Mouse (Mus musculus) midbrain, embryonic 11.5 days (tissue): ENCODE results near the gene Stim2. TPM values are rescaled to one million over a fixed set of nuclear protein-coding genes. Genes with fewer than 3 reads are reported as not detected.
A peak's percentile ranks its signal among the peaks of the same experiment; 100 is the strongest.

Experiments used
- ATAC-seq: fragments of 200-750 bp; cut with Nextera tagmentation; 2 replicates; pipeline ENCODE4 v1.8.0; 2017; ENCODE audit warnings: moderate TSS enrichment, moderate library complexity; ENCODE audit not compliant: low FRiP score
- DNase-seq: peaks from one replicate; pipeline ENCODE4 v3.0.0; 2015; ENCODE audit warnings: low spot score; ENCODE audit errors: missing footprints
- H3K27ac ChIP-seq: fragments of 300-500 bp; sonication (generic); 2 replicates; pipeline ENCODE4 v1.5.1; 2014; ENCODE audit warnings: low read depth, low read length
- H3K27me3 ChIP-seq: fragments of 300-500 bp; sonication (generic); 2 replicates; pipeline ENCODE4 v1.6.1; 2014; ENCODE audit warnings: mild to moderate bottlenecking, low read length, moderate library complexity, mixed read lengths; ENCODE audit not compliant: control insufficient read depth, insufficient read depth
- H3K36me3 ChIP-seq: fragments of 300-500 bp; sonication (generic); 2 replicates; pipeline ENCODE4 v1.6.1; 2014; ENCODE audit warnings: mild to moderate bottlenecking, low read length, moderate library complexity, mixed read lengths; ENCODE audit not compliant: control insufficient read depth, insufficient read depth
- H3K4me1 ChIP-seq: fragments of 300-500 bp; sonication (generic); 2 replicates; pipeline ENCODE4 v1.6.1; 2014; ENCODE audit warnings: low read length; ENCODE audit not compliant: control insufficient read depth, insufficient read depth
- H3K4me2 ChIP-seq: fragments of 300-500 bp; sonication (generic); 2 replicates; pipeline ENCODE4 v1.6.1; 2014; ENCODE audit warnings: mild to moderate bottlenecking, moderate library complexity
- H3K4me3 ChIP-seq: fragments of 300-500 bp; sonication (generic); 2 replicates; pipeline ENCODE4 v1.5.1; 2014; ENCODE audit warnings: low read depth, low read length
- H3K9ac ChIP-seq: fragments of 300-500 bp; sonication (generic); 2 replicates; pipeline ENCODE4 v1.6.1; 2014; ENCODE audit warnings: low read length
- H3K9me3 ChIP-seq: fragments of 300-500 bp; sonication (generic); 2 replicates; pipeline ENCODE4 v1.6.1; 2016; ENCODE audit warnings: low read length; ENCODE audit not compliant: control insufficient read depth
- WGBS: fragments of 180-500 bp; shearing (Covaris S2); extraction: QIAGEN DNeasy Blood & Tissue Kit; methylation state at CpG from one replicate; pipeline ENCODE4 v1.1.7; 2014; 5-methylcytosine and 5-hydroxymethylcytosine counted together
- polyA plus RNA-seq: library from polyadenylated mRNA; unstranded; fragments of >200 nt; fragmentation: Nextera tagmentation; extraction: Ambion mirVana; gene quantifications from 2 replicates; pipeline ENCODE4 v1.2.1, GENCODE M21; 2014

Gene Stim2
- polyA plus RNA-seq, 1 experiment from 2014 or later, result 23.1 TPM

- H3K9me3 ChIP-seq, result no peaks in the 10 kb centered on the region
- H3K4me2 ChIP-seq, result no peak overlapping the region
- 93% methylated on average over 3 of the region's 3 CpGs for WGBS
- ATAC-seq (no peak), DNase-seq (no peak)
- H3K27ac ChIP-seq, result no peak overlapping the region
- no peak overlapping the region for H3K9ac ChIP-seq
- H3K4me3 ChIP-seq, result no peak overlapping the region
- H3K27me3 ChIP-seq, result no peaks in the 10 kb centered on the region
- H3K36me3 ChIP-seq, result no peaks in the 10 kb centered on the region
- H3K4me1 ChIP-seq, result no peaks in the 10 kb centered on the region
Measured at GRCm38 (mm10) chr5:53985632-53986031, 12.7 kb upstream of the Stim2 start.

GRCm38 (mm10) chr5:53987496-53987895 lies 10.8 kb upstream of the Stim2 start:
- Histone ChIP-seq H3K9ac (no peak overlapping the region), H3K36me3 (no peaks in the 10 kb centered on the region), H3K4me1 (no peaks in the 10 kb centered on the region), H3K27me3 (no peaks in the 10 kb centered on the region), H3K27ac (no peak overlapping the region), H3K4me3 (no peak overlapping the region), H3K4me2 (no peak overlapping the region), H3K9me3 (no peaks in the 10 kb centered on the region)
- no peak for ATAC-seq
- DNase-seq, result no peak
- 78% methylated on average over 1 of the region's 1 CpGs for WGBS

DNA sequence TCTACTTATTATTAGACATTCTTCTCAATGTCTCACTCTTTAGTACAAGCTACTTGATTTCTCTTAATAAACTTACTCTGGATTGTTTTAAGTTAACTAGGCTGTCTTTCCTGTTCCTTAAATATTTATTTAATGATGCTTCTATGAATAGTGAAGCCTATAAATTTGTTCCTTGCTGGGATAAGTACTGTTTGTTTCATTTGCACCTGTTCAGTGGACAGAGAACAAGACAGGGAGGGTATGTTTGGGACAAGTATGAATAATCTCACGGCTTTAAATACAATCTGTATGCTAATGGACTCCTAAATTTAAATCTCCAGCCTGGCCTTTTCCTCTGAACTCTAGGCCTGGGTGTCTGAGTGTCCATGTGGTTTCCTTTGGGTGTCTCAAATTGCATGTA lies 10.2 kb upstream of the Stim2 start:
- Histone ChIP-seq H3K27me3 (no peaks in the 10 kb centered on the region), H3K4me2 (no peak overlapping the region), H3K4me1 (no peaks in the 10 kb centered on the region), H3K9me3 (no peaks in the 10 kb centered on the region), H3K36me3 (no peaks in the 10 kb centered on the region), H3K9ac (no peak overlapping the region), H3K4me3 (no peak overlapping the region), H3K27ac (no peak overlapping the region)
- WGBS, result 66% methylated on average over 1 of the region's 1 CpGs
- DNase-seq (no peak), ATAC-seq (no peak)

DNA sequence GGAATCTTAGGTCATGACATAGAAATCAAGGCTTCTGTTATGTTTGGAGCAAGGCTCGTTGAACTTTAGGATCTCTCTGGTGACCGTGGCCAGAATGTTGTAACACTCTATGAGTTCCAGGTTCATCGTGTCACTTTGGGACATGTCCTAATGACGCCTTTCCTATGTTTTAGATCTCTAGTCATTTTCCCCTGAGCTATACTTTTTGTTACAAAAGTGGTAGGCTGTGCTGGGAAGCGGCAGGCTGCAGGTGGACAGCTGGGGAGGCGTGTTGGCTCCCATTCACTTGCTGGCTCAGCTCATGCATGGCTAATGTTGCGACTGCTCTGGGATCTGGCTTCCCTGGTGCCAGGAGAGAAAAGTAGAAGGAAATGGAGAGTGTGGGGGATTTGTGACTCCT lies 5.7 kb upstream of the Stim2 start:
- no peak for ATAC-seq
- no peaks in the 10 kb centered on the region for H3K36me3 ChIP-seq
- H3K4me2 ChIP-seq, result no peak overlapping the region
- H3K27me3 ChIP-seq, result no peaks in the 10 kb centered on the region; the same call in 1 of the 2 replicates
- peaks cover under 1% of the 10 kb centered on the region; the same call in 1 of the 2 replicates for H3K4me1 ChIP-seq
- WGBS, result 59% methylated on average over 7 of the region's 7 CpGs
- H3K27ac ChIP-seq, result no peak overlapping the region
- no peak for DNase-seq
- H3K4me3 ChIP-seq, result no peak overlapping the region
- no peak overlapping the region for H3K9ac ChIP-seq
- no peaks in the 10 kb centered on the region for H3K9me3 ChIP-seq

- peak; percentile 72 for DNase-seq
- peak overlapping the region; percentile 79 for H3K4me2 ChIP-seq
- H3K36me3 ChIP-seq, result no peaks in the 10 kb centered on the region
- H3K27me3 ChIP-seq, result no peaks in the 10 kb centered on the region; the same call in 1 of the 2 replicates
- no peak for ATAC-seq
- H3K9ac ChIP-seq, result no peak overlapping the region
- H3K27ac ChIP-seq, result no peak overlapping the region
- H3K9me3 ChIP-seq, result no peaks in the 10 kb centered on the region
- WGBS, result 86% methylated on average over 4 of the region's 4 CpGs
- peaks cover 7% of the 10 kb centered on the region for H3K4me1 ChIP-seq
- no peak overlapping the region for H3K4me3 ChIP-seq
Measured at GRCm38 (mm10) chr5:53994576-53994975, 3.7 kb upstream of the Stim2 start.

DNA sequence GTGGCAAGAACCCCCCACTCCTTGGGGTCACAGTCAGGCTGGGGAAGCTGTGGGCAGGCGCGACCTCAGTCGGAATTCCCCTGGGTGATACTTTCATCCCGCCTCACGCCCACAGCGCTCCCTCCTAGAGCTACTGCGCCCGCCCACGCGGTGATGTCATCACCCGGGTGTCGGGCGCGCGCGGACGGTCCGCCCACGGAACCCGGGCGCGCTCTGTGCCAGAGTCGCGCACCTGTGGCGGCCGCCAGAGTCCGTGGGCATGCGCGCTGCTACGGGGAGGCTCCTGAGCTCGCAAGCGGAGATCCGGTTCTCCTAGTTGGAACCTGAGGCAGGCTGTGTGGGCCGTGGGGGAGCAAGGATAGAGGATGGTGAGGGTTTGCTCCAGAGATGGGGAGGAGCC lies 3.0 kb upstream of the Stim2 start:
- Histone ChIP-seq H3K27ac (no peak overlapping the region), H3K9me3 (no peaks in the 10 kb centered on the region), H3K36me3 (no peaks in the 10 kb centered on the region), H3K4me3 (peak overlapping the region; percentile 49), H3K4me1 (peaks cover 14% of the 10 kb centered on the region), H3K4me2 (peak overlapping the region; percentile 79), H3K9ac (peak overlapping the region; percentile 69), H3K27me3 (no peaks in the 10 kb centered on the region; the same call in 1 of the 2 replicates)
- DNase-seq, result peak; percentile 93
- ATAC-seq, result peak; percentile 12
- under 1% methylated on average over 34 of the region's 34 CpGs for WGBS

DNA sequence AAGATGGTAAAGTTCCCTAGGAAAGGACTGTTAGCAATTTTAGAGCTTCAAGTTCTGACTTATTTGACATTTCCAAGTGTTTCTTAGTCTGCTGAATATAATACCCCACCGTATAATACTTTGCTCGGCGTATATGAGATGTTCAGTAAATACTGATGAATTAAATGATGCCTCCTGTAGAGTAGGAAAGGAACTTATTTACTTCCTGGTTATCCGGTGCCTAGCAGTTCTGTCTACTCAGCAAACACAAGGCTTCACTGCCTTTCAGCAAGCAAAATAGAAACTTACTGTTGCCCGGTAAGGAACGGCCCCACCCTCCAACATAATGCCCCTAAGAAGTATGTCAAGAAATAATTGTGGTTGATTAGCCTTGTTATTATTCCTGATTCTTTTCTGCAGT lies 1.5 kb upstream of the Stim2 start:
- Histone ChIP-seq H3K4me3 (no peak overlapping the region), H3K4me2 (no peak overlapping the region), H3K9ac (no peak overlapping the region), H3K9me3 (no peaks in the 10 kb centered on the region), H3K4me1 (peaks cover 16% of the 10 kb centered on the region), H3K36me3 (no peaks in the 10 kb centered on the region), H3K27me3 (no peaks in the 10 kb centered on the region; the same call in 1 of the 2 replicates), H3K27ac (no peak overlapping the region)
- DNase-seq, result peak; percentile 78
- WGBS, result 92% methylated on average over 6 of the region's 6 CpGs
- ATAC-seq, result no peak

- peak overlapping the region; percentile 91 for H3K9ac ChIP-seq
- H3K4me3 ChIP-seq, result peak overlapping the region; percentile 86
- peaks cover 16% of the 10 kb centered on the region for H3K4me1 ChIP-seq
- peak overlapping the region; percentile 80 for H3K4me2 ChIP-seq
- peak; percentile 97 for DNase-seq
- peak overlapping the region; percentile 85 for H3K27ac ChIP-seq
- H3K27me3 ChIP-seq, result no peaks in the 10 kb centered on the region; the same call in 1 of the 2 replicates
- WGBS, result under 1% methylated on average over 72 of the region's 76 CpGs
- no peaks in the 10 kb centered on the region for H3K9me3 ChIP-seq
- peak; percentile 74 for ATAC-seq
- H3K36me3 ChIP-seq, result no peaks in the 10 kb centered on the region
Measured at GRCm38 (mm10) chr5:53998743-53999460, 603 bp downstream of the Stim2 start.

GRCm38 (mm10) chr5:53999461-53999770 lies 1.1 kb downstream of the Stim2 start:
- Histone ChIP-seq H3K4me1 (peaks cover 16% of the 10 kb centered on the region), H3K27me3 (no peaks in the 10 kb centered on the region; the same call in 1 of the 2 replicates), H3K9me3 (no peaks in the 10 kb centered on the region), H3K27ac (peak overlapping the region; percentile 85), H3K9ac (peak overlapping the region; percentile 91), H3K4me3 (peak overlapping the region; percentile 86), H3K4me2 (peak overlapping the region; percentile 80), H3K36me3 (no peaks in the 10 kb centered on the region)
- WGBS, result 2% methylated on average over 6 of the region's 6 CpGs
- DNase-seq (no peak), ATAC-seq (no peak)
